Mouse (Mus musculus) testis, postnatal 10 days (tissue): ENCODE data around the gene Zc3h6.

ENCODE experiments used
- DNase-seq: peaks from one replicate; pipeline ENCODE4 v3.0.0; 2021; ENCODE audit warnings: low spot score

The Zc3h6 gene

GRCm38 (mm10) chr2:129035381-129035780, 68.2 kb downstream of the Zc3h6 start:
- DNase-seq: no peak

GRCm38 (mm10) chr2:129038426-129038936, 71.3 kb downstream of the Zc3h6 start:
- DNase-seq: no peak

GRCm38 (mm10) chr2:129038937-129039631, 71.9 kb downstream of the Zc3h6 start:
- peak; percentile 53 for DNase-seq

DNA sequence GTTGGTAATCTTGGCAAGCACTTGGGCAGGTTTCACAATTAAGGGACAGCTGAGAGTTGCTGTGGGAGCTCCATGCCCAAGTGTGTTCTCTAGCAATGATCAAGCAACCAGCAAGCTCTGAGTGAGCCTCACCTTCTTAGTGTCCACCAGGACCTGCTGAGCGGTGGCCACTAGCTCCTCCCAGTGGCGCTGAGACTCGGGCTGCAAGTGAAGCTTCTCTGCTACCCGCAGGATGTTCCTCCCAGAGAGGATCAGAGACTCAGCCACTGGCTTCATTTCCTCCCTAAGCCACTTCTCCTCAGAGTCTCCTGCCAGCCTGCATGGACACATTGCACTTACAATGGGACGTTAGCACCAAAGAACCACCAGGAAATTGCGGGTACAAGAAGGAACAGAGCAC, 73.4 kb downstream of the Zc3h6 start:
- no peak for DNase-seq

DNA sequence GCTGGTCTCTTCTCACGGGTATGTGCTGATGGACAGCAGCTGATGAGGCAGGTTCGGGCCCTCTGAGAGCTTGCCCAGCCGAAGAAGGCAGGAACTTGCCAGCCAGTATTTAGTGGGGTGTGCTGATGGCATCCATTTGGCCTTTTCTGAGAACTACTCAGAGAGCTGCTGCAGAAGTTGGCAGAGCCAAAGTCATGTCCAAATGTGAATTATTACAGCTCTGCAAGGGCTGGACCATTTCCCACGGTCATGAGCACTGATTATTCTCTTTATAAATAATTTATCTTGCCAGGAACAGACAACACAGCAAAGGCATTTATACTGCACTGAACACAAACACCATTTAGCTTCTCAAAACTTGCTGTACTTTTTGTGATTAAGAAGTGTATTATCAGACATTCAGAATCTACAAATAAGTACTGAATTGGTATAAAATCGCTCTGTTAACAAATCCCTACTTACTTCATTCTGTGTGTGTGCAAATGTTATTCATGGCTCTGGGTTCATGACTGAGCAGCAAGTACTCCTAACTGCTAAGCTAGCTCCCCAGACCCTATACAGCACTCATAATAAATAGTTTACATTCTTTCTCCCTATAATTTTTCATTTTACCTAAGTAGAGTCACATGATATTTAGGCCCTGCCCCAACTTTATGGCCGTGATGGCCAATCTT, 79.1 kb downstream of the Zc3h6 start:
- DNase-seq: no peak

- DNase-seq: no peak
Observed at GRCm38 (mm10) chr2:129046846-129047196, 79.6 kb downstream of the Zc3h6 start.

GRCm38 (mm10) chr2:129047811-129048210, 80.6 kb downstream of the Zc3h6 start, which contains the start of gene Vinac1:
TSS of gene Vinac1 (minus strand) at chr2:129048172.
- no peak for DNase-seq

GRCm38 (mm10) chr2:129052451-129052983, 85.3 kb downstream of the Zc3h6 start:
- no peak for DNase-seq

DNA sequence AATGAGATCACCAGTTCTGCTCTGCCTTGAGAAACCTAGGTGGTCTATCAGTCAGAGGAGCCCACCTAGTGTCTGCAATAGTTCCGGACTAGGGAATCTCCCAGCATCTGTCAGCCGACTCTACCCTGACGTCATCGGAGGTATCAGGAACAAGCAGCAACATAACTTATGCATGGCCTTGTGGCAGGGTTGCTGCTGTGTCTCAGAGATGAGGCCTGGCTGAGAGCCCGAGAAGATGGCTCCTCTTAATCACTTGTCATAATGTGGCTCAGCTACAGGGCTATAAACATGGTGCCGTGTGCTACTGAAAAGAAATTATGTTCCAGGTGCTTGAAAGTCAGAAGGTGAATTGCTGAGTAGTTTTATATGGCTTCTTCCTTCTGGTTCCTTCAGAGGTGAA, 88.5 kb downstream of the Zc3h6 start:
- no peak for DNase-seq

- DNase-seq: peak; percentile 59
Observed at GRCm38 (mm10) chr2:129056597-129056996, 89.4 kb downstream of the Zc3h6 start.

DNA sequence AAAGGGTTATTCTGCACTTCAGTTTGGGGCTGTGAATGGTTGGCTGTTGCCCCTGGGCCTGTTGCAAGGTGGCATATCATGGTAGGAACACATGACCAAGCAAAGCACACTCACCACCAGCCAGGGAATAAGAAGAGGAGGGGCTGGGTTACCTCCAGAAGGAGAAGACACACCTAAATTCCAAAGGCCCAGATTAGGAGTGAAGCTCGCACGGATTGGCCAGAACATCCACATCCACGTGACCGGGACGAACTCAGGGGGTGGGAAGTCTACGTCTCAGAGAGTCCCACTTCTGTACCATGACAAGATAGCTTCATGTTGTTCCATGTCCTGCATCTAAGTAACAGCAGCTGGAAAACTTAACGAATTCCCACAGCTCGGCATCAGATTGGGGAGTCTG, 90.1 kb downstream of the Zc3h6 start:
- no peak for DNase-seq

DNA sequence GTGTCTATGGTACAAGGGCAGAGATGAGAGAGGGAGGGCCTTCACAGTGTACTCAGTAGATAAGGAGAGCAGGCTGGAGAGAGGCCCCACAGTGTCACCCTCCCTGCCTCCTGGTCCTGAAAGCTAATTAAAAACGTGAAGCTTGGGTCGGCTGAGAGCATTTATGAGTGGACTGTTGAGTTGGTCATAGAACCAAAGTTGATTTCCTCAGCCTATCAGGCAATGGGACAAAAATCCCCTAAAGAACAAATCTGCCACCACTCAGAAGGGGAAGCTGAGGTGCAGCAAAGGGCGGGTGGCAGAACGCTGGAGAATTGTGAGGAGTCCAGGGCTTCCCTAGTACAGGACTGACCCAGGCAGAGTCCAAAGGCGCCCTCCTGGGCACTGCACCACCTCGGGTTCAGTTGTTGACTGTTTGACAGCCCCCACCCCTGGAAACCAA, 90.7 kb downstream of the Zc3h6 start:
- no peak for DNase-seq

GRCm38 (mm10) chr2:129061456-129062059, 94.4 kb downstream of the Zc3h6 start:
- no peak for DNase-seq

DNA sequence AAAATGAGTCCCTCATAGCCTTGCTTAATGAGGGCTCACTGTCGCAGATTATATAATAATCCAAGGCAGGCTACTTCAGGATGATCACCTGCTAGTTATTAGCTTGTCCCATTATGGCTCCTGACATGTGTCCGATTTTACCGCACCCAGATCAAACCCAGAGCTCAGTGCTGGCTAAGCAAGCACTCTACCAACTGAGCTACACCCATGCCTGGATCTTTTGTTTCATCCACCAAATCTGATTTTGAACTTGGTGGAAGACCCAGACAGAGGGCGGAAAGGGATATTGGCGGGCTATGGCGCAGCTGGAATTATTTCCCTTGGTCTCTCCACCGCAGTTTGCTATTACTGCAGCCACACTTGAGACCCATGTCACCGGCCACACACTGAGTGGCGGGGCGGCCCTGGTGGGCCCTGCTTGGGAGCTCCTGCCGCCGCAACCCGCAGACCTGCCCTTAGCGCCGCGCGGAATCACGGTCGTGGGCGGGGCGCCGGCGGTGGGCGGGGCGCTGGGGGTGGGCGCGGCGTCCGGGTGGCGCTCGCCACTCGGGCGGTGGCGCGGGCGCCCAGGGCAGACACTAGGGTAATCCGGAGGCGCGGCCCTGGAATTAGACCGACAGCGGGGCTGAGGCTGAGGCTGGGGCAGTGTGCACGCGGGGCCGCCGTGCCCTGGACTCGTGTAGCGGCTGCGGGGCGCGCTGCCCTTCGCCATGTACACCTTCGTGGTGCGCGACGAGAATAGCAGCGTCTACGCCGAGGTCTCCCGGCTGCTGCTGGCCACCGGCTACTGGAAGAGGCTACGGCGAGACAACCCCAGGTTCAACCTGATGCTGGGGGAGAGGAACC, 98.5 kb downstream of the Zc3h6 start, which contains the start of gene Ttl:
Gene Ttl, plus strand, starts transcription at position 506 of the 846 bp plus-strand sequence.
- peak; percentile 87 for DNase-seq

DNA sequence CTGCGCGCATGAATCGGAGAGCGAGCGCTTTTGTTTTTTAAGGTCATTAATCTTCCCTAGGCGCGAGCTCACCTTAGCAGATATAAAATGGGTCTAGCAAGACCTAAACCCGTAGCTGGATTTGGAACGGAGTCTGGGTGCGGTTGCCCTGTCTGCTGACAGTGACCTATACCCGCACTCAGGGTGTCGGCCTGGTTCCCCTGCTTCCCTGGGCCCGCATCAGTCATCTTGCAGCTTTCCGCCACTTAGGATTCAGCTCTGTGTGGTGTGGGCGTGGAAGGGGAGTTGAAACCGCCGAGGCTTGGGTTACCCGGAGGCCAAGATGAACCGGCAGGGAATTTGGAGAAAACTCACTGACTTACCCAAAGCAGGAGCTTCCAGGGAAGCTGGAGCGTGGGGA, 99.1 kb downstream of the Zc3h6 start:
- DNase-seq: peak; percentile 60
